ENCODE assay signal across 13 mouse cellular contexts in the genomic region with DNA sequence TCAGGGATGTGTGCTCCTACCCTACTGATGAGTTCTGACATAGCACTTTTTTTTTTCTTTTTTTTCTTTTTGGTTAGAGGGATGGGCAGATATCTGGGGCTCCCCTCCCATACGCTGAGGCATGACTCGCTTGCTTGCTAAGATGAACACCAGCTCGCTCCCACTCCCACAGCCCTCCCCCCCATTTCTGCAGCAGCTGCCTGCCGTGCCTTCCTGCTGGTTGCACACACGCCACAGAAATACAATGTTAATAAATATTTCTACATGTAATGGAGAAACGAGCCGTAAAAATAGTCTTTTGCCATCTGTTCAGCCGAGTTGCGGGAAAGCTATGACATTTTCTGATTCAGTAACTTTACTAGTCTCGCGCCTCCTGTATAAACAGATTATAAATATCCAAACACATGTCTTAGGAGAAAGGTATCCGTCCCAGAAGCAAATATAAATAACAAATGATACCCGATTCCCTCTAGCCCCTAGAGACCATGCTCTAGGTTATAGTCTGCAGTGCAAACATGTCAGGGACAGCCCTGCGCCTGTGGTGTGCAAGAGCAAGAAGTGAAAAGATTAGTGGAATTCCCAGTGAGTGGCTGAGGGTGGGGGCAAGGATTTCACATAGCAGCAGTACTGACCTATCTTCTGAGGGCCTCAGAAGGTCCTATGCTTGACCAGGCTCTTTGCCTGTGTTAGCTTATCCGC.
DNase-seq lines count a peak whose midpoint lies in the region; ATAC-seq and TF ChIP-seq lines count a peak whose summit lies in the region.
"Had no signal": no experiment of that assay in that cellular context is flagged by ENCODE, and none has a peak within 500 bp of the region (broad histone marks: within the 10 kb centered on the region; RNA-seq: fewer than 3 reads in every experiment).

No protein-coding gene starts in this region.

- H3K9ac ChIP-seq in heart, embryonic 15.5 days: no peak overlapping the region
- H3K9ac ChIP-seq in midbrain, embryonic 15.5 days: no peak overlapping the region
- H3K9ac ChIP-seq in forebrain, postnatal 0 days: no peak overlapping the region
- H3K9ac ChIP-seq: embryonic facial prominence, embryonic 15.5 days; liver, embryonic 12.5 days had no signal

- no peak overlapping the region for H3K4me3 ChIP-seq in heart, embryonic 15.5 days
- no peak overlapping the region for H3K4me3 ChIP-seq in midbrain, embryonic 10.5 days
- H3K4me3 ChIP-seq in midbrain, embryonic 15.5 days: no peak overlapping the region
- no peak overlapping the region for H3K4me3 ChIP-seq in forebrain, postnatal 0 days (ENCODE audit: low read depth, low read length)
- H3K4me3 ChIP-seq in olfactory bulb, adult 2 months (ENCODE audit: insufficient read depth, low read depth, low read length): no peak overlapping the region
- H3K4me3 ChIP-seq: embryonic facial prominence, embryonic 15.5 days; liver, embryonic 12.5 days had no signal

- peak overlapping the region; percentile 8 for H3K27ac ChIP-seq in heart, embryonic 15.5 days
- H3K27ac ChIP-seq in midbrain, embryonic 10.5 days (replicated peaks): 0 out of 2 replicates have a peak overlapping the region, but pooled peaks have one; percentile 33
- no peak overlapping the region for H3K27ac ChIP-seq in midbrain, embryonic 15.5 days
- H3K27ac ChIP-seq in forebrain, postnatal 0 days (ENCODE audit: low read depth, low read length): no peak overlapping the region
- peak overlapping the region; percentile 40; the same call in 1 of the 2 replicates for H3K27ac ChIP-seq in olfactory bulb, adult 2 months (ENCODE audit: insufficient read depth, low read depth, low read length)
- H3K27ac ChIP-seq: embryonic facial prominence, embryonic 15.5 days; liver, embryonic 12.5 days; macrophage had no signal

- TF ChIP-seq CTCF in forebrain, postnatal 0 days (IDR thresholded peaks at IDR 0.05; ENCODE audit: low read depth): no peak
- TF ChIP-seq CTCF in olfactory bulb, adult 2 months (IDR thresholded peaks at IDR 0.05; ENCODE audit: insufficient read depth, low read depth, low read length): no peak

- no peak for ATAC-seq in heart, embryonic 15.5 days (replicated peaks; ENCODE audit: insufficient number of reproducible peaks, insufficient read depth, low FRiP score, low read depth)
- no peak; the same call in 1 of the 2 replicates for ATAC-seq in midbrain, embryonic 15.5 days (replicated peaks)
- ATAC-seq in forebrain, postnatal 0 days: peak; percentile 65
- ATAC-seq in CD4-positive, CD25-positive, alpha-beta regulatory T cell, adult 4 months: no peak
- ATAC-seq: liver, embryonic 12.5 days had no signal

- WGBS in heart, embryonic 15.5 days: 59% methylated on average over 15 of the region's 15 CpGs
- 80% methylated on average over 15 of the region's 15 CpGs for WGBS in midbrain, embryonic 10.5 days
- 56% methylated on average over 15 of the region's 15 CpGs for WGBS in midbrain, embryonic 15.5 days
- WGBS in forebrain, postnatal 0 days: 43% methylated on average over 15 of the region's 15 CpGs
- WGBS in olfactory bulb, adult 2 months: 49% methylated on average over 15 of the region's 15 CpGs

- DNase-seq in heart, adult 9 months (ENCODE audit: low spot score in 2 of 2): no peak
- no peak for DNase-seq in midbrain, embryonic 10.5 days (ENCODE audit: low spot score)
- DNase-seq in forebrain, postnatal 0 days: peak; percentile 48
- DNase-seq in cerebellum, adult 9-11 months: no peak
- DNase-seq: cerebellum, adult 8-10 months; gastrocnemius, postnatal 10 days had no signal

- H3K4me2 ChIP-seq in heart, embryonic 15.5 days: no peak overlapping the region
- H3K4me2 ChIP-seq in midbrain, embryonic 15.5 days: no peak overlapping the region
- H3K4me2 ChIP-seq in forebrain, postnatal 0 days (ENCODE audit: low read depth): 0 out of 2 replicates have a peak overlapping the region, but pooled peaks have one; percentile 24
- H3K4me2 ChIP-seq: embryonic facial prominence, embryonic 15.5 days; liver, embryonic 12.5 days had no signal

- no peaks in the 10 kb centered on the region for H3K36me3 ChIP-seq in heart, embryonic 15.5 days
- H3K36me3 ChIP-seq in midbrain, embryonic 10.5 days: no peaks in the 10 kb centered on the region
- no peaks in the 10 kb centered on the region for H3K36me3 ChIP-seq in midbrain, embryonic 15.5 days (replicated peaks)
- H3K36me3 ChIP-seq in forebrain, postnatal 0 days (ENCODE audit: insufficient read depth): no peaks in the 10 kb centered on the region
- H3K36me3 ChIP-seq: embryonic facial prominence, embryonic 15.5 days; liver, embryonic 12.5 days had no signal

- H3K9me3 ChIP-seq in heart, embryonic 15.5 days (replicated peaks): no peaks in the 10 kb centered on the region
- no peaks in the 10 kb centered on the region for H3K9me3 ChIP-seq in midbrain, embryonic 10.5 days (replicated peaks)
- H3K9me3 ChIP-seq in midbrain, embryonic 15.5 days: no peaks in the 10 kb centered on the region
- H3K9me3 ChIP-seq in forebrain, postnatal 0 days (ENCODE audit: low read length): no peaks in the 10 kb centered on the region
- H3K9me3 ChIP-seq: embryonic facial prominence, embryonic 15.5 days; liver, embryonic 12.5 days had no signal

- peaks cover 28% of the 10 kb centered on the region for H3K4me1 ChIP-seq in heart, embryonic 15.5 days (replicated peaks)
- peaks cover 24% of the 10 kb centered on the region for H3K4me1 ChIP-seq in midbrain, embryonic 10.5 days
- H3K4me1 ChIP-seq in midbrain, embryonic 15.5 days: peaks cover 4% of the 10 kb centered on the region; the same call in 1 of the 2 replicates
- no peaks in the 10 kb centered on the region for H3K4me1 ChIP-seq in forebrain, postnatal 0 days (ENCODE audit: insufficient read depth)
- peaks cover 24% of the 10 kb centered on the region for H3K4me1 ChIP-seq in olfactory bulb, adult 2 months (ENCODE audit: control insufficient read depth, insufficient read depth, low read length)

- no peak for TF ChIP-seq POLR2A in olfactory bulb, adult 2 months (IDR thresholded peaks at IDR 0.05; ENCODE audit: insufficient read depth, low read depth, low read length)

- no peaks in the 10 kb centered on the region for H3K27me3 ChIP-seq in heart, embryonic 15.5 days
- H3K27me3 ChIP-seq in midbrain, embryonic 10.5 days (ENCODE audit: low read depth, poor library complexity, severe bottlenecking): no peaks in the 10 kb centered on the region
- H3K27me3 ChIP-seq in midbrain, embryonic 15.5 days (replicated peaks): no peaks in the 10 kb centered on the region
- H3K27me3 ChIP-seq in forebrain, postnatal 0 days (ENCODE audit: insufficient read depth, low read length): no peaks in the 10 kb centered on the region; the same call in 1 of the 2 replicates
- H3K27me3 ChIP-seq: embryonic facial prominence, embryonic 15.5 days had no signal

Comparison
In these comparisons a context has a peak if more than half of its experiments do, and no peak if none do; other contexts are left out.
1. H3K27ac ChIP-seq: peak in heart, embryonic 15.5 days (single experiment), midbrain, embryonic 10.5 days (single experiment) and olfactory bulb, adult 2 months (single experiment); none in midbrain, embryonic 15.5 days (single experiment) and forebrain, postnatal 0 days (single experiment).